Comparison of ENCODE assay signal across 10 mouse cellular contexts in genomic region chr9:43327182-43328129, GRCm38 (mm10). TPM values are rescaled to one million over a fixed set of nuclear protein-coding genes. Genes with fewer than 3 reads are reported as not detected.
DNase-seq lines count a peak whose midpoint lies in the region; ATAC-seq lines count a peak whose summit lies in the region.
"Had no signal": no experiment of that assay in that cellular context is flagged by ENCODE, and none has a peak within 500 bp of the region (broad histone marks: within the 10 kb centered on the region; RNA-seq: fewer than 3 reads in every experiment).

No protein-coding gene starts in this region.

- DNase-seq in heart, postnatal 4 days, result peak; percentile 24
- no peak for DNase-seq in heart, postnatal 14 days
- peak; percentile 60 for DNase-seq in neural tube, embryonic 10.5 days (ENCODE audit: extremely low spot score, low spot score)
- DNase-seq in hindbrain, embryonic 14.5 days (ENCODE audit: low spot score), result peak; percentile 41
- DNase-seq in thymus, postnatal 14 days, result peak; percentile 51
- no peak for DNase-seq in urinary bladder, postnatal 10 days (ENCODE audit: low spot score)
- DNase-seq in T-cell, adult 2 months (ENCODE audit: low spot score), result no peak
- DNase-seq: cerebellum, adult 18-20 months had no signal

- intact Hi-C loops in heart, postnatal 14 days (cut with DNase I), result no loop called here

- 0 out of 2 replicates have a peak, but pooled peaks cover 8% of the 10 kb centered on the region for H3K27me3 ChIP-seq in neural tube, embryonic 15.5 days (replicated peaks)
- no peaks in the 10 kb centered on the region for H3K27me3 ChIP-seq in hindbrain, embryonic 14.5 days (ENCODE audit: control insufficient read depth, insufficient read depth, low read length)
- H3K27me3 ChIP-seq: lung, embryonic 15.5 days had no signal

- no peaks in the 10 kb centered on the region for H3K36me3 ChIP-seq in neural tube, embryonic 15.5 days
- H3K36me3 ChIP-seq in hindbrain, embryonic 14.5 days (replicated peaks; ENCODE audit: control insufficient read depth, insufficient read depth), result no peaks in the 10 kb centered on the region
- H3K36me3 ChIP-seq: lung, embryonic 15.5 days had no signal

- H3K9me3 ChIP-seq in neural tube, embryonic 15.5 days (replicated peaks), result no peaks in the 10 kb centered on the region
- H3K9me3 ChIP-seq in hindbrain, embryonic 14.5 days (ENCODE audit: control insufficient read depth, low read length), result no peaks in the 10 kb centered on the region
- H3K9me3 ChIP-seq: lung, embryonic 15.5 days had no signal

- H3K9ac ChIP-seq in neural tube, embryonic 15.5 days (replicated peaks), result no peak overlapping the region
- H3K9ac ChIP-seq in hindbrain, embryonic 14.5 days, result no peak overlapping the region
- H3K9ac ChIP-seq: lung, embryonic 15.5 days had no signal

- no peak overlapping the region for H3K27ac ChIP-seq in neural tube, embryonic 15.5 days (replicated peaks)
- no peak overlapping the region for H3K27ac ChIP-seq in hindbrain, embryonic 14.5 days
- H3K27ac ChIP-seq: lung, embryonic 15.5 days had no signal

- no peak for ATAC-seq in neural tube, embryonic 15.5 days (ENCODE audit: low FRiP score)
- no peak for ATAC-seq in hindbrain, embryonic 14.5 days (ENCODE audit: low FRiP score)

- H3K4me1 ChIP-seq in neural tube, embryonic 15.5 days, result peaks cover 14% of the 10 kb centered on the region; the same call in 1 of the 2 replicates
- no peaks in the 10 kb centered on the region; the same call in 1 of the 2 replicates for H3K4me1 ChIP-seq in hindbrain, embryonic 14.5 days (replicated peaks; ENCODE audit: control insufficient read depth, insufficient read depth, low read length)
- H3K4me1 ChIP-seq: lung, embryonic 15.5 days had no signal

- H3K4me2 ChIP-seq in neural tube, embryonic 15.5 days, result no peak overlapping the region
- no peak overlapping the region for H3K4me2 ChIP-seq in hindbrain, embryonic 14.5 days (replicated peaks)
- H3K4me2 ChIP-seq: lung, embryonic 15.5 days had no signal

- WGBS in neural tube, embryonic 15.5 days, result 41% methylated on average over 21 of the region's 21 CpGs
- WGBS in hindbrain, embryonic 14.5 days, result 50% methylated on average over 21 of the region's 21 CpGs

- H3K4me3 ChIP-seq in neural tube, embryonic 15.5 days (replicated peaks), result no peak overlapping the region
- no peak overlapping the region for H3K4me3 ChIP-seq in hindbrain, embryonic 14.5 days (replicated peaks; ENCODE audit: low read length)
- H3K4me3 ChIP-seq: lung, embryonic 15.5 days had no signal

RNA-seq across cellular contexts. Expression of gene Trim29, which starts 16.8 kb away (rescaled TPM):
- total RNA-seq in heart, postnatal 4 days (2021), result under 1 TPM in 1 of 2 experiments, not detected in 1; 0.19 TPM
- under 1 TPM; 0.17 to 0.34 TPM for total RNA-seq in heart, postnatal 14 days (2021)
- polyA plus RNA-seq in neural tube, embryonic 15.5 days (2015; fragmentation: Nextera tagmentation; extraction: Ambion mirVana), result 0.18 and 14.8 TPM in 2 replicates
- polyA plus RNA-seq in hindbrain, embryonic 14.5 days (2014; fragmentation: Nextera tagmentation; extraction: Ambion mirVana), result not detected in 2 replicates

Comparison
In these comparisons a context has a peak if more than half of its experiments do, and no peak if none do; other contexts are left out.
1. DNase-seq: peak in heart, postnatal 4 days (single experiment), neural tube, embryonic 10.5 days (single experiment), hindbrain, embryonic 14.5 days (single experiment) and thymus, postnatal 14 days (single experiment); none in heart, postnatal 14 days (0 of 2), urinary bladder, postnatal 10 days (single experiment) and T-cell, adult 2 months (single experiment).